Mouse (Mus musculus) spleen, adult 2 months (tissue): Measurements from ENCODE around the gene Hist1h2bb. TPM values are rescaled to one million over a fixed set of nuclear protein-coding genes. Genes with fewer than 3 reads are reported as not detected.
"Not testable (repeated sequence)": the region's sequence is repeated elsewhere in the genome, so short reads cannot be mapped to it uniquely, and the experiment has no call there.

ENCODE experiments used
- DNase-seq, 2 experiments: peaks; one replicate each; pipeline versions ENCODE4 v3.0.0 to v3.0.0-alpha.2; 2012 to 2021; ENCODE audit warnings: low spot score in 2 of 2, low read depth in 1 of 2
- H3K27ac ChIP-seq: fragments of 200-500 bp; 2 replicates; pipeline ENCODE4 v1.5.1; 2012; ENCODE audit warnings: low read length, inconsistent platforms; ENCODE audit not compliant: insufficient read depth
- H3K27me3 ChIP-seq: fragments of 200-500 bp; 2 replicates; pipeline ENCODE4 v1.6.1; 2012; ENCODE audit warnings: mild to moderate bottlenecking, moderate library complexity, low read length, inconsistent platforms; ENCODE audit not compliant: control insufficient read depth, insufficient read depth
- H3K36me3 ChIP-seq: fragments of 200-500 bp; 2 replicates; pipeline ENCODE4 v1.6.1; 2012; ENCODE audit warnings: mild to moderate bottlenecking, low read length, inconsistent platforms; ENCODE audit not compliant: control insufficient read depth, insufficient read depth
- H3K4me1 ChIP-seq: fragments of 200-500 bp; 2 replicates; pipeline ENCODE4 v1.6.1; 2011; ENCODE audit warnings: inconsistent platforms; ENCODE audit not compliant: control insufficient read depth, insufficient read depth, insufficient read length
- H3K4me3 ChIP-seq: fragments of 200-500 bp; 2 replicates; pipeline ENCODE4 v1.5.1; 2011; ENCODE audit warnings: mild to moderate bottlenecking, inconsistent platforms; ENCODE audit not compliant: insufficient read depth, insufficient read length; ENCODE audit errors: extremely low read depth
- CTCF ChIP-seq: fragments of 200-500 bp; IDR thresholded peaks from 2 replicates; pipeline ENCODE4 v1.5.1; 2011; ENCODE audit warnings: mild to moderate bottlenecking, inconsistent platforms; ENCODE audit not compliant: insufficient read depth, insufficient read length, insufficient replicate concordance; ENCODE audit errors: extremely low read depth
- POLR2A ChIP-seq: fragments of 200-500 bp; IDR thresholded peaks from 2 replicates; pipeline ENCODE4 v1.6.1; 2011; ENCODE audit warnings: low read depth, low read length, inconsistent platforms
- WGBS: fragments of 180-500 bp; shearing (Covaris S2); methylation state at CpG from one replicate; pipeline ENCODE4 v1.1.7; 2018; 5-methylcytosine and 5-hydroxymethylcytosine counted together
- polyA plus RNA-seq: library from polyadenylated mRNA; depleted of rRNA; stranded (reverse); fragments of >200 nt; gene quantifications from 2 replicates; pipeline ENCODE4 v1.2.3, GENCODE M21; 2012

The Hist1h2bb gene
- polyA plus RNA-seq, 1 experiment, result 23.7 TPM

GRCm38 (mm10) chr13:23765172-23765513 lies 18.6 kb downstream of the Hist1h2bb start:
- TF ChIP-seq POLR2A (no peak), CTCF (no peak)
- Histone ChIP-seq H3K27ac (no peak overlapping the region), H3K4me3 (no peak overlapping the region), H3K27me3 (no peaks in the 10 kb centered on the region), H3K4me1 (no peaks in the 10 kb centered on the region; the same call in 1 of the 2 replicates), H3K36me3 (no peaks in the 10 kb centered on the region)
- 69% methylated on average over 1 of the region's 1 CpGs for WGBS
- DNase-seq, result no peak

- Histone ChIP-seq H3K36me3 (no peaks in the 10 kb centered on the region), H3K27me3 (no peaks in the 10 kb centered on the region), H3K4me3 (no peak overlapping the region), H3K4me1 (no peaks in the 10 kb centered on the region; the same call in 1 of the 2 replicates), H3K27ac (no peak overlapping the region)
- TF ChIP-seq CTCF (no peak), POLR2A (no peak)
- no peak for DNase-seq
These were observed 20.2 kb downstream of the Hist1h2bb start for GRCm38 (mm10) chr13:23766772-23767171.

- WGBS, result 5% methylated on average over 5 of the region's 5 CpGs
- H3K27ac ChIP-seq, result no peak overlapping the region
- H3K4me3 ChIP-seq, result no peak overlapping the region
- H3K4me1 ChIP-seq, result no peaks in the 10 kb centered on the region; the same call in 1 of the 2 replicates
- no peaks in the 10 kb centered on the region for H3K36me3 ChIP-seq
- no peaks in the 10 kb centered on the region for H3K27me3 ChIP-seq
- TF ChIP-seq CTCF (no peak), POLR2A (no peak)
- no peak for DNase-seq
These were observed 22.4 kb downstream of the Hist1h2bb start for GRCm38 (mm10) chr13:23768834-23769397.

- not testable (repeated sequence) for H3K27me3 ChIP-seq, H3K36me3 ChIP-seq, H3K27ac ChIP-seq, H3K4me1 ChIP-seq, DNase-seq, H3K4me3 ChIP-seq
- WGBS, result 86% methylated on average over 2 of the region's 2 CpGs
These were observed 23.1 kb downstream of the Hist1h2bb start, which contains the start of gene Trim38 for GRCm38 (mm10) chr13:23769613-23770012. Trim38 (plus strand) TSS chr13:23769913.

- no peaks in the 10 kb centered on the region for H3K27me3 ChIP-seq
- no peak overlapping the region for H3K4me3 ChIP-seq
- no peak for TF ChIP-seq POLR2A
- no peak for TF ChIP-seq CTCF
- no peak overlapping the region for H3K27ac ChIP-seq
- H3K36me3 ChIP-seq, result no peaks in the 10 kb centered on the region
- no peaks in the 10 kb centered on the region; the same call in 1 of the 2 replicates for H3K4me1 ChIP-seq
- no peak for DNase-seq
- 63% methylated on average over 21 of the region's 21 CpGs for WGBS
These were observed 26.2 kb downstream of the Hist1h2bb start for GRCm38 (mm10) chr13:23772561-23773313.

GRCm38 (mm10) chr13:23778339-23778738 lies 31.8 kb downstream of the Hist1h2bb start:
- no peaks in the 10 kb centered on the region for H3K4me1 ChIP-seq
- H3K27ac ChIP-seq, result no peak overlapping the region
- H3K4me3 ChIP-seq, result no peak overlapping the region
- H3K36me3 ChIP-seq, result no peaks in the 10 kb centered on the region
- DNase-seq, result no peak
- TF ChIP-seq CTCF, result no peak
- TF ChIP-seq POLR2A, result no peak
- 76% methylated on average over 7 of the region's 7 CpGs for WGBS
- H3K27me3 ChIP-seq, result no peaks in the 10 kb centered on the region

- no peak for DNase-seq
- Histone ChIP-seq H3K27me3 (no peaks in the 10 kb centered on the region), H3K27ac (no peak overlapping the region), H3K36me3 (no peaks in the 10 kb centered on the region), H3K4me3 (no peak overlapping the region), H3K4me1 (no peaks in the 10 kb centered on the region)
- no peak for TF ChIP-seq CTCF
- TF ChIP-seq POLR2A, result no peak
- WGBS, result 77% methylated on average over 4 of the region's 4 CpGs
These were observed 32.5 kb downstream of the Hist1h2bb start for GRCm38 (mm10) chr13:23779025-23779424.
